Mouse (Mus musculus): ENCODE results near the gene Klf12. TPM values are rescaled to one million over a fixed set of nuclear protein-coding genes. Genes with fewer than 3 reads are reported as not detected.

Gene Klf12
- polyA plus RNA-seq (2016; fragmentation: Nextera tagmentation; extraction: Ambion mirVana): 39.6 and 41.4 TPM in 2 replicates

GRCm38 (mm10) chr14:100284119-100284860 lies at the start of gene Klf12:
Gene Klf12 (minus strand): TSS chr14:100284679.
- Histone ChIP-seq H3K27me3 (0 out of 2 replicates have a peak, but pooled peaks cover 3% of the 10 kb centered on the region), H3K4me2 (replicated peaks) (peak within 1 kb of the TSS; percentile 72), H3K4me1 (peaks cover 17% of the 10 kb centered on the region; the same call in 1 of the 2 replicates), H3K36me3 (peaks cover 3% of the 10 kb centered on the region; the same call in 1 of the 2 replicates), H3K27ac (peak within 1 kb of the TSS; percentile 97), H3K9me3 (replicated peaks) (peaks cover 7% of the 10 kb centered on the region; the same call in 1 of the 2 replicates), H3K4me3 (peak within 1 kb of the TSS; percentile 61), H3K9ac (peak within 1 kb of the TSS; percentile 80)
- under 1% methylated on average over 25 of the region's 40 CpGs for WGBS
- ATAC-seq (ENCODE audit: low FRiP score): peak; percentile 86

- Histone ChIP-seq H3K4me2 (replicated peaks) (no peak overlapping the region), H3K4me3 (no peak overlapping the region), H3K27me3 (no peaks in the 10 kb centered on the region), H3K36me3 (no peaks in the 10 kb centered on the region), H3K9me3 (replicated peaks) (no peaks in the 10 kb centered on the region), H3K4me1 (no peaks in the 10 kb centered on the region), H3K27ac (no peak overlapping the region), H3K9ac (no peak overlapping the region)
- ATAC-seq (ENCODE audit: low FRiP score): no peak
- WGBS: 83% methylated on average over 2 of the region's 2 CpGs
Measured at GRCm38 (mm10) chr14:100333369-100333768, 48.9 kb upstream of the Klf12 start.

- no peaks in the 10 kb centered on the region for H3K9me3 ChIP-seq (replicated peaks)
- 87% methylated on average over 6 of the region's 6 CpGs for WGBS
- no peak overlapping the region for H3K4me2 ChIP-seq (replicated peaks)
- no peaks in the 10 kb centered on the region for H3K27me3 ChIP-seq
- H3K9ac ChIP-seq: no peak overlapping the region
- no peak for ATAC-seq (ENCODE audit: low FRiP score)
- no peaks in the 10 kb centered on the region for H3K4me1 ChIP-seq
- no peaks in the 10 kb centered on the region for H3K36me3 ChIP-seq
- no peak overlapping the region for H3K27ac ChIP-seq
- no peak overlapping the region for H3K4me3 ChIP-seq
Measured at GRCm38 (mm10) chr14:100328602-100329276, 44.3 kb upstream of the Klf12 start.

DNA sequence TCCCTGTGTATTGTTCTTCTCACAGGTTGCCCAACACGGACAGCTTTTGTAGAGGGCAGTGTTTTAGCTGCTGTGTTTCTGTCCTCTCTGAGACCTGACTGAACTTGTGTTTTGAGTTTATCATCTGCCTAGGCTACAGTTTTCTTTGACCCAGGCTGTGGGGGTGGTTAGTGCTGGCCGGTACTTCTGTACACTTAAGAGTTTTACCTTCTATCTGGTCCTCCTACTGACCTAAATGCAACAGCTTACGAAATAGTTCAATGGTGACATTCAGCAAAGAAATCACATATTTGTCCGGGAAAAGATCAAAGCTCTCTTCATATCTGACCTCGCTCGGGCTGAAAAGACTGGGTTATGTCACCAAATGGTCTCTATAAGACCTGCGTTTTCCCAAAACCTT lies 39.8 kb upstream of the Klf12 start:
- Histone ChIP-seq H3K9ac (no peak overlapping the region), H3K4me3 (no peak overlapping the region), H3K36me3 (no peaks in the 10 kb centered on the region), H3K27me3 (no peaks in the 10 kb centered on the region), H3K27ac (no peak overlapping the region), H3K4me1 (no peaks in the 10 kb centered on the region), H3K4me2 (replicated peaks) (no peak overlapping the region), H3K9me3 (replicated peaks) (0 out of 2 replicates have a peak, but pooled peaks cover 3% of the 10 kb centered on the region)
- WGBS: 87% methylated on average over 7 of the region's 7 CpGs
- ATAC-seq (ENCODE audit: low FRiP score): no peak

DNA sequence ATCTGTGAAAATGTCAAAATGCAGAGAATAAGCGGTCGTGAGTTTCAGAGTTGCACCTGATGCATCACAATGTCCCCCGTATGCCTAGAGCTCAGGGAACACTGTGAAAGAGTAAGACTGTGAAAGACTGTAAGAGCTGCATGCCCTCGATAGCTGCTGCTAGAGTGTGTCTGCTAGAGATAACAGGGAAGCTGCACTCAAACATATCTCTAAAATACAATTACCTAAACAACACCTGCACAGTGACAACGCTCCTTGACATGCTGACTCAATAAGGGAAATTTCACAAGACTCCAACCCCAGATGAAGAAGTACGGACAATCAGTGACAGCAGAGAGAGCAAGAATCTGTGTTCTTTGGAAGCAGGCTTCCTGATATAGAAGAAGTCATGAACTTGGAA lies 37.5 kb upstream of the Klf12 start:
- WGBS: 97% methylated on average over 6 of the region's 6 CpGs
- H3K27me3 ChIP-seq: no peaks in the 10 kb centered on the region
- H3K9ac ChIP-seq: no peak overlapping the region
- H3K4me3 ChIP-seq: no peak overlapping the region
- H3K36me3 ChIP-seq: no peaks in the 10 kb centered on the region
- no peak for ATAC-seq (ENCODE audit: low FRiP score)
- H3K27ac ChIP-seq: no peak overlapping the region
- H3K9me3 ChIP-seq (replicated peaks): 0 out of 2 replicates have a peak, but pooled peaks cover 3% of the 10 kb centered on the region
- no peaks in the 10 kb centered on the region for H3K4me1 ChIP-seq
- no peak overlapping the region for H3K4me2 ChIP-seq (replicated peaks)

DNA sequence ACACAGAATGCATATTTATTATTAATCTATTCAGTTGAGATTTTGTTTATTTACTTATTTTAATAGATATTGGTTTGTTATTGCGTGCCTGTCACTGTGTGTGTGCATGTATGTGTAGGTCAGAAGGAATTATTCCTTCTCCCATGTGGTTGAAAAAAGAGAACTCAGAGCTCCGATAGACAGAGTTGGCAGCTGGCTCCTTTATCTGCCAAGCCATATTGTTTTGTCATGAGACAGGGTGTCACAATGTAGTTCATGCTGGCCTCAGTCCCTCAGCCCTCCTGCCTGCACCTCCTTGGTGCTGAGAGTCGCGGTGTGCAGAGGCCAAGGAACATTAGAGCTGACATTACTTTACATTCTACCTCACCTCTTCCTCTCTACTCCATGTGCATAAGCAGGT lies 32.3 kb upstream of the Klf12 start:
- Histone ChIP-seq H3K4me1 (no peaks in the 10 kb centered on the region), H3K27me3 (no peaks in the 10 kb centered on the region), H3K9ac (no peak overlapping the region), H3K4me3 (no peak overlapping the region), H3K4me2 (replicated peaks) (no peak overlapping the region), H3K9me3 (replicated peaks) (no peaks in the 10 kb centered on the region; the same call in 1 of the 2 replicates), H3K36me3 (no peaks in the 10 kb centered on the region), H3K27ac (no peak overlapping the region)
- 78% methylated on average over 4 of the region's 4 CpGs for WGBS
- ATAC-seq (ENCODE audit: low FRiP score): no peak

GRCm38 (mm10) chr14:100314099-100314498 lies 29.6 kb upstream of the Klf12 start:
- no peak overlapping the region for H3K4me3 ChIP-seq
- no peaks in the 10 kb centered on the region; the same call in 1 of the 2 replicates for H3K9me3 ChIP-seq (replicated peaks)
- ATAC-seq (ENCODE audit: low FRiP score): no peak
- 57% methylated on average over 4 of the region's 4 CpGs for WGBS
- no peaks in the 10 kb centered on the region for H3K27me3 ChIP-seq
- H3K4me2 ChIP-seq (replicated peaks): no peak overlapping the region
- no peak overlapping the region for H3K27ac ChIP-seq
- H3K9ac ChIP-seq: no peak overlapping the region
- no peaks in the 10 kb centered on the region for H3K4me1 ChIP-seq
- H3K36me3 ChIP-seq: no peaks in the 10 kb centered on the region

DNA sequence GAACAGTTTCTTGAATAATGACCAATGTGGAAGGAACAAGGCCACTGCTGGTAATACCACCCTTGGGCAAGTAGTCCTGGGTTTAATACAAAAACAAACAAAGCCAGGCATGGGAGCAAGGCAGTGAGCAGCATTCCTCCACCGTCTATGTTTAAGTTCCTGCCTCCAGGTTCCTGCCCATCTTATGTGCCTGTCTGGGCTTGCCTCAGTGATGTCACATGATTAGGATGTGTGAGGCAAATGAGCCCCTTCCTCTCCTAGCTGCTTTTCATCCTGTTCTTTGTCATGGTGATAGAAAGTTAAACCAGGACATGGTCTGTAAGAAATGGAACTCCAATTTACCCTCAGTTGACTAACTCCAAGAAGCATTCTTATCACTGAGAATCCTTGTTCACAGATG lies 16.4 kb upstream of the Klf12 start:
- Histone ChIP-seq H3K4me1 (no peaks in the 10 kb centered on the region), H3K27me3 (no peaks in the 10 kb centered on the region), H3K27ac (no peak overlapping the region), H3K4me2 (replicated peaks) (no peak overlapping the region), H3K4me3 (no peak overlapping the region), H3K36me3 (no peaks in the 10 kb centered on the region), H3K9me3 (replicated peaks) (no peaks in the 10 kb centered on the region), H3K9ac (no peak overlapping the region)
- WGBS: 81% methylated on average over 1 of the region's 1 CpGs
- ATAC-seq (ENCODE audit: low FRiP score): no peak

GRCm38 (mm10) chr14:100298892-100299291 lies 14.4 kb upstream of the Klf12 start:
- Histone ChIP-seq H3K9me3 (replicated peaks) (no peaks in the 10 kb centered on the region), H3K9ac (no peak overlapping the region), H3K27me3 (no peaks in the 10 kb centered on the region), H3K4me1 (no peaks in the 10 kb centered on the region), H3K4me3 (no peak overlapping the region), H3K27ac (no peak overlapping the region), H3K36me3 (no peaks in the 10 kb centered on the region), H3K4me2 (replicated peaks) (no peak overlapping the region)
- 74% methylated on average over 6 of the region's 6 CpGs for WGBS
- ATAC-seq (ENCODE audit: low FRiP score): no peak

GRCm38 (mm10) chr14:100286586-100287241 lies 2.2 kb upstream of the Klf12 start:
- 0 out of 2 replicates have a peak, but pooled peaks cover 3% of the 10 kb centered on the region for H3K27me3 ChIP-seq
- ATAC-seq (ENCODE audit: low FRiP score): no peak
- no peaks in the 10 kb centered on the region for H3K9me3 ChIP-seq (replicated peaks)
- peak overlapping the region; percentile 72 for H3K4me2 ChIP-seq (replicated peaks)
- H3K9ac ChIP-seq: peak overlapping the region; percentile 80
- H3K36me3 ChIP-seq: no peaks in the 10 kb centered on the region
- H3K4me3 ChIP-seq: peak overlapping the region; percentile 61
- WGBS: 8% methylated on average over 19 of the region's 19 CpGs
- H3K27ac ChIP-seq: peak overlapping the region; percentile 97
- H3K4me1 ChIP-seq: peaks cover 14% of the 10 kb centered on the region; the same call in 1 of the 2 replicates

DNA sequence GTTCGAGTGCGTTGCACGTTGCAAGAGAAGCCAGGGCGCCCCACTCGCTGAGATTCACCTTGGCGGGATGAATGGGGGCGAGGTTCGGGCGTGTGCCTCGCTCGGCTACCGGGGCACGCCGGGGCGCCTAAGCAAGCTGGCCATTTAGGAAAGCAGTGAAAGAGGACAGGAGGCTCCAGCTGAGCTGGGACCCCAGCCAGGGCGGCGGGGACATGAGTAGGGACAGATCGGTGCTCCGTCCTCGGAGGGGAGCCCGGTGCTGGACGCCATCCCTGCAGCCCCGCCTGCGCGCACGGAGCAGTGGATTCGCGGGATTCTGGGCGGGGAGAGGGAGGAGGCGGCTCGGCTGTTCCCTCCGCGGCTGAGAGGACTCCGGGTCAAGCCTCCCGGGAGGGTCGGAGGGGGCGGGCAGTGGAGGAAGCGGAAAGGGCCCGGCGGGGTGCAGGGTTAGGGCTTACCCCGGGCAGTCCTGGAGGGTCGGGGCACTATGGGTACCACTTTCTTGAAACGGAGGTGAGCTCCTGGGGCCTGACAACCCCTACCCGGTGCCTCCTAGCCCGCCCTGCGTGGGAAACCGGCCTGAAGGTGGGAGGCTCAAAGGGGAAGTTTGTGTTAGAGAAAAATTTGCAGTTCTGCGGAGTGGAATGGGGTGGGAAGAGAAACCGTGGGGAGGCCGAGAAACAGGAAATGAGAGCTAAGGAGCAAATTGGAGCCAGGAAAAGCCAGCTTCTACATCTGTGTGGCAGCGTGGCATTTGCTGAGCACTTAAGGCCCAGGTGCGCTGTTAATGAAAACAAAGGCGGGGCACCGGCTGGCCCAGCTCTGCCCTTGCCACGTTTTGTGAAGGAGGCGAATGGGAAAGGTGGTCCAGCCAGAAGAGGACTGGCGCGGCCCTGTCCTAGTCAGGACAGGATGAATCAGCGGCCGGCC lies 1.4 kb upstream of the Klf12 start:
- Histone ChIP-seq H3K27ac (peak overlapping the region; percentile 97), H3K4me3 (peak overlapping the region; percentile 61), H3K9me3 (replicated peaks) (no peaks in the 10 kb centered on the region), H3K4me1 (peaks cover 17% of the 10 kb centered on the region; the same call in 1 of the 2 replicates), H3K27me3 (0 out of 2 replicates have a peak, but pooled peaks cover 3% of the 10 kb centered on the region), H3K9ac (peak overlapping the region; percentile 80), H3K4me2 (replicated peaks) (peak overlapping the region; percentile 72), H3K36me3 (no peaks in the 10 kb centered on the region)
- peak; percentile 42 for ATAC-seq (ENCODE audit: low FRiP score)
- under 1% methylated on average over 60 of the region's 60 CpGs for WGBS

All from hindbrain, embryonic 12.5 days (tissue).